Mouse (Mus musculus) midbrain, embryonic 16.5 days (tissue): ENCODE results near the gene Impdh2. TPM values are rescaled to one million over a fixed set of nuclear protein-coding genes. Genes with fewer than 3 reads are reported as not detected.
A peak's percentile ranks its signal among the peaks of the same experiment; 100 is the strongest.

Experiments used
- ATAC-seq: fragments of 200-750 bp; cut with Nextera tagmentation; 2 replicates; pipeline ENCODE4 v1.8.0; 2017; ENCODE audit warnings: moderate TSS enrichment
- H3K27ac ChIP-seq: fragments of 300-500 bp; sonication (generic); 2 replicates; pipeline ENCODE4 v1.5.1; 2014; ENCODE audit warnings: mild to moderate bottlenecking, low read length, mixed read lengths
- H3K27me3 ChIP-seq: fragments of 300-500 bp; sonication (generic); 2 replicates; pipeline ENCODE4 v1.6.1; 2014; ENCODE audit warnings: low read depth, low read length, mixed read lengths; ENCODE audit not compliant: control insufficient read depth, insufficient read depth
- H3K36me3 ChIP-seq: fragments of 300-500 bp; sonication (generic); 2 replicates; pipeline ENCODE4 v1.6.1; 2014; ENCODE audit warnings: mild to moderate bottlenecking, low read length, moderate library complexity, mixed read lengths; ENCODE audit not compliant: control insufficient read depth, insufficient read depth
- H3K4me1 ChIP-seq: fragments of 300-500 bp; sonication (generic); 2 replicates; pipeline ENCODE4 v1.6.1; 2014; ENCODE audit warnings: mild to moderate bottlenecking, low read length, mixed read lengths; ENCODE audit not compliant: control insufficient read depth, insufficient read depth
- H3K4me2 ChIP-seq: fragments of 300-500 bp; sonication (generic); 2 replicates; pipeline ENCODE4 v1.6.1; 2014; ENCODE audit warnings: mild to moderate bottlenecking, low read length, mixed read lengths
- H3K4me3 ChIP-seq: fragments of 300-500 bp; sonication (generic); 2 replicates; pipeline ENCODE4 v1.5.1; 2014; ENCODE audit warnings: low read depth, mild to moderate bottlenecking, low read length, moderate library complexity, mixed read lengths
- H3K9ac ChIP-seq: fragments of 300-500 bp; sonication (generic); 2 replicates; pipeline ENCODE4 v1.6.1; 2014; ENCODE audit warnings: low read depth, low read length, mixed read lengths
- H3K9me3 ChIP-seq: fragments of 300-500 bp; sonication (generic); replicated peaks from 2 replicates; pipeline ENCODE4 v1.6.1; 2014; ENCODE audit warnings: mild to moderate bottlenecking, low read length, mixed read lengths; ENCODE audit not compliant: control insufficient read depth, poor library complexity, severe bottlenecking
- WGBS: fragments of 180-500 bp; shearing (Covaris S2); extraction: QIAGEN DNeasy Blood & Tissue Kit; methylation state at CpG from one replicate; pipeline ENCODE4 v1.1.7; 2014; 5-methylcytosine and 5-hydroxymethylcytosine counted together
- microRNA counts: library from miRNA; unstranded; fragments of <30 nt; microRNA quantifications from one replicate; lab custom pipeline; 2016
- microRNA-seq: library from miRNA; unstranded; fragments of <30 nt; microRNA quantifications from one replicate; pipeline ENCODE4, GENCODE M21; 2017
- polyA plus RNA-seq: library from polyadenylated mRNA; unstranded; fragments of >200 nt; fragmentation: Nextera tagmentation; extraction: Ambion mirVana; gene quantifications from 2 replicates; pipeline ENCODE4 v1.2.1, GENCODE M21; 2015

Impdh2 gene
- polyA plus RNA-seq, 1 experiment from 2014 or later = 92.7 TPM

DNA sequence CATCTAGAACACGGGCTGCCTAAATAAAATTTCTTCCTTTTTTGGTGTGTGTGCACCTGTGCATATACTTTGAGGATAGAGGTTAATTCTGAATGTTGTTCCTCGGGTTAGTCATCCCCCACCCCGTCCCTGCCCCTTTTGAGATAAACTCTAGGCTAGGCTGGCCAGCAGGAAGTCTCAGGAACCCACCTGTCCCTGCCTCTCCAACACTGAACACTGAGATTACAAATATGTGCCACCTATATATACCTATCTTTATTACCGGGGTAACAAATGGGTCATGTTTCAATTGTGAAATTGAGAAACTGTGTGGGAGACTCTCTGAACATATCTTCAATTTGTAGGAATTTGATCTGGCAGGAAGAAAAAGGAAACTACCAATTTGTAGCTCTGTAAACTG lies 48.8 kb downstream of the Impdh2 start:
- H3K4me1 ChIP-seq = no peaks in the 10 kb centered on the region
- no peaks in the 10 kb centered on the region for H3K27me3 ChIP-seq
- ATAC-seq = no peak
- 95% methylated on average over 4 of the region's 4 CpGs for WGBS
- H3K9ac ChIP-seq = no peak overlapping the region
- no peak overlapping the region for H3K27ac ChIP-seq
- no peak overlapping the region for H3K4me2 ChIP-seq
- peaks cover 49% of the 10 kb centered on the region for H3K36me3 ChIP-seq
- H3K9me3 ChIP-seq = no peaks in the 10 kb centered on the region
- H3K4me3 ChIP-seq = no peak overlapping the region

DNA sequence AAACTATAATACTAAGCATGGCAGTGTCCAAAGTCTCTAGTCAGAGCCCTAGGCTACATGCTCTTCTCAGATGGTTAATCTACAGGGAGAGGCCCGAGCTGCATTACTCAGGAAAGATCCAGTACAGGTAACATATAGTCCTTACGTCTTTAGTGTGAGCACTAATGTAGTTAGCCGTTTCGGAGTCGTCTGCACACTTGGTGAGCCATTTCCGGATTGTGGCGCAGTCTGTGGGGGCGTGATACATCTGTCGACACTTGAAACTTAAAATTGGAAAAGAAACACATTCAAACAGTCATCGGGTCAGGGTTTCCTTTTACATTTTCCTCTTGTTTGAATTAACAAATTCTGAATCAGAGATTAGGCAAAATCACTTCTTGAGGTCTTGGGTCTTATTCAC lies 51.4 kb downstream of the Impdh2 start:
- Histone ChIP-seq H3K4me2 (no peak overlapping the region), H3K36me3 (peaks cover 51% of the 10 kb centered on the region), H3K9ac (no peak overlapping the region), H3K27ac (no peak overlapping the region), H3K4me3 (no peak overlapping the region), H3K9me3 (no peaks in the 10 kb centered on the region), H3K4me1 (no peaks in the 10 kb centered on the region), H3K27me3 (no peaks in the 10 kb centered on the region)
- WGBS = 94% methylated on average over 10 of the region's 10 CpGs
- no peak for ATAC-seq

MicroRNA genes within 50 kb of the gene (microRNA counts, 519-probe panel; counts per million panel counts)
- 2,352 counts per million, percentile 70 among the panel's probes with 10 or more counts for microRNA mmu-miR-191 (lab: Ali Mortazavi, UCI)
- microRNA mmu-miR-425 (lab: Ali Mortazavi, UCI) = 2,279 counts per million, percentile 67 among the panel's probes with 10 or more counts

Small RNA genes within 50 kb of the gene (microRNA-seq; reads per million reads assigned to microRNA genes)
- not detected for gene Gm24083
- gene Mir191 = not detected
- 1,071 reads per million, percentile 80 among the genes with 10 or more reads in this experiment for gene Mir425

Other genes starting within 250 kb of the Impdh2 start
- gene Gpx1, start 221.4 kb upstream of the Impdh2 start, polyA plus RNA-seq = 434 and 456 TPM in 2 replicates
- gene Usp4, start 212.4 kb upstream of the Impdh2 start, polyA plus RNA-seq = 126 and 142 TPM in 2 replicates
- 2.3 and 2.5 TPM in 2 replicates for gene 1700102P08Rik, start 167.5 kb upstream of the Impdh2 start, polyA plus RNA-seq
- gene Ccdc36, start 131.8 kb upstream of the Impdh2 start, polyA plus RNA-seq = 1.7 and 2.6 TPM in 2 replicates
- not detected in 2 replicates for gene BC048562, start 123.8 kb upstream of the Impdh2 start, polyA plus RNA-seq
- 65.2 and 69.3 TPM in 2 replicates for gene Ccdc71, start 99.8 kb upstream of the Impdh2 start, polyA plus RNA-seq
- gene Klhdc8b, start 98.7 kb upstream of the Impdh2 start, polyA plus RNA-seq = 72.6 and 81.0 TPM in 2 replicates
- 18.6 and 19.3 TPM in 2 replicates for gene Lamb2, start 80.5 kb upstream of the Impdh2 start, polyA plus RNA-seq
- 68.6 and 71.5 TPM in 2 replicates for gene Usp19, start 69.7 kb upstream of the Impdh2 start, polyA plus RNA-seq
- 56.6 and 68.2 TPM in 2 replicates for gene Qars, start 52.6 kb upstream of the Impdh2 start, polyA plus RNA-seq
- 119 and 132 TPM in 2 replicates for gene Qrich1, start 43.5 kb upstream of the Impdh2 start, polyA plus RNA-seq
- 77.2 and 79.4 TPM in 2 replicates for gene Ndufaf3, start 7.1 kb downstream of the Impdh2 start, polyA plus RNA-seq
- gene Dalrd3, start 9.6 kb downstream of the Impdh2 start, polyA plus RNA-seq = 350 and 361 TPM in 2 replicates
- gene Wdr6, start 18.5 kb downstream of the Impdh2 start, polyA plus RNA-seq = 420 and 427 TPM in 2 replicates
- gene P4htm, start 37.4 kb downstream of the Impdh2 start, polyA plus RNA-seq = 39.2 and 43.1 TPM in 2 replicates
- gene Arih2, start 89.1 kb downstream of the Impdh2 start, polyA plus RNA-seq = 48.8 and 50.4 TPM in 2 replicates
- 44.9 and 45.2 TPM in 2 replicates for gene Slc25a20, start 101.8 kb downstream of the Impdh2 start, polyA plus RNA-seq
- gene Prkar2a, start 129.0 kb downstream of the Impdh2 start, polyA plus RNA-seq = 57.3 and 69.1 TPM in 2 replicates
- 199 and 222 TPM in 2 replicates for gene Ip6k2, start 223.5 kb downstream of the Impdh2 start, polyA plus RNA-seq
- gene Nckipsd, start 248.1 kb downstream of the Impdh2 start, polyA plus RNA-seq = 33.2 and 51.7 TPM in 2 replicates